Mouse (Mus musculus) heart, postnatal 10 days (tissue): ENCODE data around the gene Gm14548. TPM values are rescaled to one million over a fixed set of nuclear protein-coding genes. Genes with fewer than 3 reads are reported as not detected.
A peak's percentile ranks its signal among the peaks of the same experiment; 100 is the strongest.
"Not testable (repeated sequence)": the region's sequence is repeated elsewhere in the genome, so short reads cannot be mapped to it uniquely, and the experiment has no call there.

Source experiments
- DNase-seq, 2 experiments: peaks; one replicate each; pipeline ENCODE4 v3.0.0; 2021
- intact Hi-C: fragments of 180-260 bp; cut with DNase I; formaldehyde crosslinking; loops from one replicate; pipeline ENCODE4 v1.15.1; 2025
- total RNA-seq, 2 experiments: library from RNA; stranded (reverse); gene quantifications; 2 replicates each; pipeline ENCODE4 v1.2.3; 2021

The Gm14548 gene
- total RNA-seq: under 1 TPM in 1 of 2 experiments, not detected in 1; 0.14 TPM

GRCm38 (mm10) chr7:3898036-3898590, at the start of gene Gm14548:
Gene Gm14548, minus strand, starts transcription at chr7:3898120.
- DNase-seq: peak in 1 of 2 experiments; percentile 1
- intact Hi-C loops: not testable (repeated sequence)

DNA sequence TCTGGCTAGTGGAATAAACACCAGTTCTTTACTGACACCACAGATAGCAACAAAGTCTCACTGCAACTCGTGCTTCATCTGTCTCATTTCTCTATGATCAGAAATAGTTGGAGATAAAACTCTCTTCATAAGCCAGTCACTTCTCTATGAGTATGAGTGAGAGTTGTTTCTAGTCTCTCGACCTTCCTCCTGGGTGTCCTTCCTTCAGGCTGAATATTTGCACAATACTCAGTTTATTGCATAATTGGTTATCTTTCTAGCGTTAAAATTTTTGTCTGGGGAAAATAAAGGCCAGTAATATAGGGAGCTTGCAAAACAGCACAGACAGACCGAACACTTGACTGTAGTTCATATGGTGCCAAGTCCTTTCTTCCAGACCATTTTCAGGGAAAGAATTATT, 48.2 kb upstream of the Gm14548 start:
- no peak for DNase-seq
- intact Hi-C loops: no loop called here

DNA sequence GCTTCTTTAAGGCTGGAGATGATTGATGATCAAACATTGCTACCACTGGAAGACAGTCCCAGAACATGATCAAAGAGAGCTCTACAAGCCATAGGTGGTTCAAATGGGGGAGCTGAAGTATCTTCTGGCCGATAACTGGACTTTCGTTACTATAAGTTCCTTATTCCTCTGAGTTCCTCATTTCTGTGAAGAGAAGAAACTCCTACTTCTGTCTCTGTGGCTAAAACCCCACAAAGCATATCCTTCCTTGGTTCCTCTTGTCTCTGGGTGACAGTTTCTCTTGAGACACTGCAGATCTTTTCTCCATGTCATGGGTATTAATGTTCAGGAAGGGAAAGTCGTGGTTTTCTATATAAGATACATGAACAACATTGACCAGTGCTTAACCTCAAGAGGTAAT, 43.0 kb upstream of the Gm14548 start:
- intact Hi-C loops: no loop called here
- DNase-seq: no peak

DNA sequence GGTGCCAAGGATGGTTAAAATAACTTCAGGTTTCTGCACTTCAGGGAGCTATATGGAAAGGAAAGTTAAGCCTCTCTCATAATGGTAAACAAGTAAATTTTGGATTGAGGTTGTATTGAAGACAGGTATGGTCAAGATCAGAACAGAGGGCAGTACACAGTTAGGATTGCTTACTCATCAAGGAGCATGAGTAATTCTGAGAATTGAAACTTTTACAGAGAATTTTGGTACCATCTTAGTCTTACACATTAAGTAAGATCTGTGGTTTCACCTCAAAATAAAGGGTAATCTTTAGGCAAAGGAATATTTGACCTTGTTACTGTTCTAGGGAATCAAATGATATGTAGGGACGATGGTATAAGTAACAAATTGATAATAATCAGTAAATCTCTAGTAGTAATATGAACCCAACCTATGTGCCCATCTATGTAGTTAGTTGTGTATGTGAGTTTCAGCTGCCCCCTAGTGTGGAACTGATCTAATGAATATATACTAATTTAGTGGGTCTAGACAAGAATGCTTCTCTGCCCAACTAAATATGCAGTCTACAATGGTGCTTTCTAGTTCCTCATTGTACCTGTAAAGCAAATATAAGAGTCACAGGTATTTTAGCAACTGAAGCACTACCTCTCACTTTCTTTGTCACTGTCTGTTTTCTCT, 42.1 kb upstream of the Gm14548 start:
- intact Hi-C loops: no loop called here
- no peak for DNase-seq

DNA sequence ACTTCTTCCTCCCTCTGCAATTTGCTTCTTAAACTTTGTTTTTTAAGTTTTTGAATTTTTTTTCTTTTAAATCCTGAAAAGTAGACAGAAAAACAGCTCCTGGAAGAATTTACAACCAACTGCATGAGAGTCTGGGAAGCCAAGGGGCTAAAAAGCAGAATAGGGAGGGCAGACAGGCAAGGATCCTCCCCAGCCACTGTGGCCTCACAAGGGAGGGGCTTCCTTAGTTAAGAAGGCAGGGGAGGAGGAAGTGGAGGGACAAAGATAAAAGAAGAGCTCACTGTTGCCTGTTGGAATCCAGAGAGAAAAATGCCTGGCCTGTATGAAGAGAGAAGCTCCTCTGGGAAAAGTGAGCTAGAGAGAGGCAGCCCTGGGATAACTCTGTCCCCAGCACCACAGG, 37.6 kb upstream of the Gm14548 start:
- intact Hi-C loops, DNase-seq: not testable (repeated sequence)

DNA sequence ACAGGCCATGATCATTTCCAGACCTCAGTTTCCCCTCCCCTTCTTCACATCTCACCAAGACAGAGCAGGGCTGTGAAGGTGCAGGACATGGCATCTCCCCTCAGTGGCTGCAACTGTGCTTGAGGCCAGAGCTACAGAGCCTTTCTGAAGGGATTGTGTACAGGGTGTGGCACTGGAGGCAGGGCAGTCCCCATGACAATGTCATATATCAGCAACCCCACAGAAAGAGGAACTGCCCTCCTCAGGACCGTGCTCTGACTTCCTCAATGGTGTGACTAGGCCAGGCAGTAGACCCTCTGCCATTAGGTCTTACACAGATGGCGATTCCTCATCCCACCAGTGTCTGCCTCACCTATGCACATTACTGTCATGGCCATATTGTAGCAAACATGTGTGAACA, 17.5 kb upstream of the Gm14548 start, which contains the start of gene Lilra6:
Lilra6 (minus strand) TSS at position 117 of the 400 bp plus-strand sequence.
- DNase-seq, intact Hi-C loops: not testable (repeated sequence)

DNA sequence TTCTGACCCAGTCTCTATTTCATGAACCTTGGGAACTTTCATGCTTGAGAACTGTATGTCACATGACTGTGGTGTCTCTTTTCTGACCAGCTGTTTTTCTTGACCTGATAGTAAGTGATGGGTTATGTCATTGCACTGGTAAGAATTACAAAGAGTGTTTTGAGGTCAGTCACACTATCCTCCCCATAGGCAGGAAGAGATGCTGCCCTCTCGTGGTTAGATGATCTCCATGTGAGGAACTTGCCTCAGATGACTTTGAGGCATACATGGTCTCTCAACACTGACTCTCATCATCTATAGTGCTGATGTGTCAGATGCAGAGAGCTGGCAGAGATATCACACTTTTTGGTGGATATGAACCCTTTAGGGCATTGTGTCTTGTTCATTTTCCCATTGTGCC, 5.8 kb upstream of the Gm14548 start:
- intact Hi-C loops: loop anchor here (10.0 kb wide), 2 partner anchors 89 to 229 kb away; partner anchors contain the start of gene Tmc4
- peak in 1 of 2 experiments; percentile 7 for DNase-seq

- DNase-seq, intact Hi-C loops: not testable (repeated sequence)
Measured at GRCm38 (mm10) chr7:3875032-3875431, 22.9 kb downstream of the Gm14548 start.

- DNase-seq, intact Hi-C loops: not testable (repeated sequence)
Measured at GRCm38 (mm10) chr7:3844951-3845350, 53.0 kb downstream of the Gm14548 start, which contains the start of gene Pira2. Gene Pira2, minus strand, starts transcription at chr7:3845051.

DNA sequence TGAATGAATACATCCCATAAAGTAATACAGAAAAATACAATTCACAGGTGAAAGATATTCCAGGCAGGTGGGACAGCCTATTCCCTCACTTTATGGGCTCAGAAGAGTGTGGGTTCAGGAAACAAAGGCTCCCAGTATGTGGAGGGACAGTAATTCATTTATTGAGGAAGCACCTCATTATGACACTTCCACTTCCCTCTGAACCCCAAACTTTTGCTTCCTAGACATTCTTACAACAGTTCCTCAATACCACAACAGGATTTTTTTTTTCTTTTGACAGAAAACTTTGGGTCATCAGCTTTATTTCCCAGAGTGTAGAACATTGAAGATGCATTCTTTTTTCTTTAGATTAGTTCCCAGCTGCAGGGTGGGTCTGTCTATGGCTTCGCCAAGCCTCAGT, 60.1 kb downstream of the Gm14548 start:
- DNase-seq, intact Hi-C loops: not testable (repeated sequence)

Other genes with a start within 250 kb of the Gm14548 start
- 10 to 100 TPM in 1 of 2 experiments, 1 to 10 TPM in 1; 6.7 to 10.4 TPM for gene Leng1, start 232.3 kb downstream of the Gm14548 start, total RNA-seq
- gene Tmc4, start 220.6 kb downstream of the Gm14548 start, total RNA-seq: 1 to 10 TPM; 1.5 to 2.1 TPM
- gene Tsen34, start 205.3 kb downstream of the Gm14548 start, total RNA-seq: 100 to 1,000 TPM; 106 to 107 TPM
- 10 to 100 TPM; 25.7 to 28.9 TPM for gene Mboat7, start 204.6 kb downstream of the Gm14548 start, total RNA-seq
- 100 to 1,000 TPM; 812 to 873 TPM for gene Rps9, start 194.1 kb downstream of the Gm14548 start, total RNA-seq
- 1 to 10 TPM in 1 of 2 experiments, under 1 TPM in 1; 0.67 to 1.4 TPM for gene Pirb, start 177.7 kb downstream of the Gm14548 start, total RNA-seq
- gene Gm15448, start 72.4 kb downstream of the Gm14548 start, total RNA-seq: under 1 TPM in 1 of 2 experiments, not detected in 1; 0.24 TPM
- under 1 TPM in 1 of 2 experiments, not detected in 1; 0.19 TPM for gene Pira2, start 53.1 kb downstream of the Gm14548 start, total RNA-seq
- gene Lilra6, start 17.4 kb upstream of the Gm14548 start, total RNA-seq: under 1 TPM; 0.12 TPM
- under 1 TPM; 0.22 TPM for gene Lair1, start 165.1 kb upstream of the Gm14548 start, total RNA-seq
- 1 to 10 TPM; 1.4 to 2.3 TPM for gene Ttyh1, start 221.3 kb upstream of the Gm14548 start, total RNA-seq
- gene Leng8, start 238.9 kb upstream of the Gm14548 start, total RNA-seq: 10 to 100 TPM; 57.3 to 57.9 TPM